Mouse (Mus musculus) granulocyte monocyte progenitor cell, adult 5-6 weeks (primary cell): Measurements from ENCODE around the gene Urb1. TPM values are rescaled to one million over a fixed set of nuclear protein-coding genes. Genes with fewer than 3 reads are reported as not detected.

Experiments used
- ATAC-seq: replicated peaks from 2 replicates; pipeline ENCODE4 v1.8.0; 2016; ENCODE audit warnings: mild to moderate bottlenecking, moderate TSS enrichment, inconsistent platforms; ENCODE audit not compliant: poor library complexity, severe bottlenecking
- total RNA-seq, 2 experiments: library from RNA; stranded (forward) in 1 of 2; stranded (reverse) in 1 of 2; fragments of 200-712, 200-1000 nt in 1 of 2; fragments of >200 nt in 1 of 2; fragmentation: Nextera tagmentation in 1 of 2; gene quantifications; 2 replicates each; pipeline ENCODE4 v1.2.3; 2014 to 2017

The Urb1 gene
- total RNA-seq, 2 experiments from 2014 or later = 15.2 to 23.4 TPM

- ATAC-seq = no peak
These were observed 34.2 kb downstream of the Urb1 start for GRCm38 (mm10) chr16:90775946-90776520.

- ATAC-seq = no peak
These were observed 35.6 kb downstream of the Urb1 start for GRCm38 (mm10) chr16:90774646-90775045.

GRCm38 (mm10) chr16:90774216-90774615 is 36.0 kb downstream of the Urb1 start:
- no peak for ATAC-seq

- no peak for ATAC-seq
These were observed 43.2 kb downstream of the Urb1 start for GRCm38 (mm10) chr16:90766919-90767454.

- ATAC-seq = peak; percentile 84
These were observed 44.9 kb downstream of the Urb1 start for GRCm38 (mm10) chr16:90765195-90765877.

GRCm38 (mm10) chr16:90760515-90760914 is 49.7 kb downstream of the Urb1 start:
- no peak for ATAC-seq

- ATAC-seq = no peak
These were observed 50.9 kb downstream of the Urb1 start for GRCm38 (mm10) chr16:90759335-90759734.

GRCm38 (mm10) chr16:90753386-90753941 is 56.7 kb downstream of the Urb1 start:
- ATAC-seq = no peak

GRCm38 (mm10) chr16:90748169-90748568 is 62.0 kb downstream of the Urb1 start:
- ATAC-seq = no peak

GRCm38 (mm10) chr16:90747143-90747542 is 63.1 kb downstream of the Urb1 start:
- peak; percentile 64 for ATAC-seq

GRCm38 (mm10) chr16:90738092-90738956 is 71.9 kb downstream of the Urb1 start, which contains the start of gene Mrap:
Gene Mrap, plus strand, starts transcription at chr16:90738207.
- no peak for ATAC-seq

GRCm38 (mm10) chr16:90736672-90737270 is 73.4 kb downstream of the Urb1 start:
- no peak for ATAC-seq

- no peak for ATAC-seq
These were observed 74.6 kb downstream of the Urb1 start for GRCm38 (mm10) chr16:90735611-90736010.

GRCm38 (mm10) chr16:90727233-90728115 is 82.7 kb downstream of the Urb1 start, which contains the start of gene Mis18a:
Gene Mis18a, minus strand, starts transcription at chr16:90727404.
- ATAC-seq = peak; percentile 82

GRCm38 (mm10) chr16:90726600-90727227 is 83.5 kb downstream of the Urb1 start:
- peak; percentile 64 for ATAC-seq

- ATAC-seq = no peak
These were observed 86.2 kb downstream of the Urb1 start for GRCm38 (mm10) chr16:90724051-90724450.

GRCm38 (mm10) chr16:90710313-90710712 is 99.9 kb downstream of the Urb1 start:
- no peak for ATAC-seq

- ATAC-seq = no peak
These were observed 100.4 kb downstream of the Urb1 start for GRCm38 (mm10) chr16:90709711-90710289.
